Mouse (Mus musculus) spleen, postnatal 4 days (tissue): ENCODE data around the gene Slc7a8.

Source experiments
- DNase-seq, 2 experiments: peaks; one replicate each; pipeline ENCODE4 v3.0.0; 2022; ENCODE audit warnings: low spot score in 2 of 2

Slc7a8 gene

DNA sequence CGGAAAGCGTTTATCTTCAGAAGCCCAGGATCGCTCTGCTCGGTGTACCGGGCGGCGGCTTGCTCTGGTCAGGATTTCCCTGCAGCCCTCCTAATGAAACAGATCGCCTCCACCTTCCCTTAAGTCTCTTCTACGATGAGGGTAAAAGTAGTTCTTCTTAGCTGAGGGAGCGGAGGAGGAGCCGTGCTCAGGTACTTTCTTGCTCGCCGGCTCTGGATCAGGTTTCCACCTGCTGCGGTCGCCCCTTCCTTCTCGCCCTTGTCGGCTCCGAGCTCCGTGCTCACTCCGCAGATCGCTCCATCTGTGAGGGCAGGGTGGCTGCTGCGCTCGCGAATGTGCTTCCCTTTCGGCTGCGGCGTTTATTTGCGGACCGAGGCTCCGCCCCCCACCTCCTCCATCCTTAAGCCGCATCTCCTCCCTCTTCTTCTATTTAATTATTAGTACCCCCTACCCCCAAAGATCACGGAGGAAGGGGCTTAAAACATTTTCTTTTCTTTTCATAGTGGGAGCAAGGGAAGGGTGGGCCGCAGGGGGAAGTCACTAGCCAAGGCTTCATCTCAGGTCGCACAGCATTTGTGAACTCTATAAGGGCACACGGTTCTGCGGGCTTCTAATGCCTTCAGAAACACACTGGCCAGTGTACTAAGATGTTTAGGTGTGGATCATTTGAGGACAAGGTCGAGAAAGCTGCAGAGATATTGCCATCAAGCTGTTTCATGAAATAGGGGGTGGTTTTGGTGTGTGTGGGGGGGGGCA is at the start of gene Slc7a8:
Gene Slc7a8 (minus strand): TSS at position 337 of the 756 bp plus-strand sequence.
- peak; percentile 21 to 73 for DNase-seq

DNA sequence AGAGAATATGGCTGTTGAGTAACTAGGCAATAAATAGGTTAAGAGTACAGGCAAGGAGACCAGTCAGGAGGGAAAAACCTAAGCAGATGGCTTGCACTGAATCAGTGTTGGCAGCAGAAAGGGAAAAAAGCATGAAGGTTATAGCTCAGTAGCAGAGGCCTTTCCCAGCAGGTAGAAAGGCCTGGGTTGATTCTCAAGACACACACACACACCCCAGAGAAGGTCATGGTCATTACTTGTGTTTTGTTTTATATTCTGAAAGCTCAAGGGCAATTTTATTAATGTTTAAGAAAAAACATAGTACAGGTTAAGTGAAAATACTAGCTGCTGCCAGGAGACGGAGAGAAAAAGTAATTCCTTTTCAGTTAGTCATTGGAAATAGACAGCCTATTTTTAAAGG is 42.0 kb upstream of the Slc7a8 start:
- DNase-seq, result no peak

DNA sequence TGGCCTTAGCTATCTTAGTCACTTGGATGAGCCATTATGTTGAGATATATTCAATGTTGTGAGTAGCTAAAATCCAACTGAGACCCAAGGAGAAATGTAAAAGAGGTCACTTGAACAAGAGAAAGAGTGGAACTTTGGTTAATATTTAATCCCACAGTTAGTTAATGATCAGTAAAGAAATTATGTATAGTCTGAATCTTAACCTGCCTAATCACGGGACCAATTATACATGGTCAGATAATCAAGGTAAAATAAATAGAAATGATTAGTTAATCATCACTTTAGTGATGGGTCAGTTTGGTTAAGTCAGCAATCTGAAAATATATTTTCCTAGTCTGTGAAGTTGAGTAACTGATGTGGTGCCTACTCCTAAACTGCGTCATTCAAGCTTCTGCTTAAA is 40.6 kb upstream of the Slc7a8 start:
- DNase-seq, result no peak

- DNase-seq, result no peak
Measured at GRCm38 (mm10) chr14:54817791-54818190, 36.0 kb upstream of the Slc7a8 start.

GRCm38 (mm10) chr14:54815737-54816136 is 34.0 kb upstream of the Slc7a8 start:
- DNase-seq, result no peak

DNA sequence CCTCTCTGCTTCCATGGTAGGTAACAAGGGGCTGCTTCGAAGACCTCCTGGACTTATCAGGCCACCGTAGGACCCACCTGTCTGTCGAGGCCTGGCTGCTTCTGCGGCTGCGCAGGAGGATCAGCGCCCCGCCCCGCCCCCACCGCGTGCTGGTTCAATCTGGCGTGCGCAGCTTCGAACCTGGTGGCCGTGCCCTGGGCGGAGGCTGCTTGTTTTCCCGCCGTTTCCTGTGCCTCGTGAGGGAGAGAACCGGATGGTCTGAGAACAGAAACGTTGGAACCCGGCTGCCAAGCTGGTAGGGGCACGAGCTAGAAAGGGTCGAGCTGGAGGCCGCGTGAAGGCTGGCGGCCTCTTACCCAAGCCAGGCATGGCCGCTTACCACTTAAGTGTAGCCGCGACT is 32.2 kb upstream of the Slc7a8 start, which contains the start of gene Rnf212b:
Gene Rnf212b (plus strand): TSS at position 151 of the 400 bp plus-strand sequence.
- no peak for DNase-seq

GRCm38 (mm10) chr14:54809668-54810033 is 27.9 kb upstream of the Slc7a8 start:
- no peak for DNase-seq

GRCm38 (mm10) chr14:54808718-54809667 is 27.2 kb upstream of the Slc7a8 start:
- DNase-seq, result no peak

DNA sequence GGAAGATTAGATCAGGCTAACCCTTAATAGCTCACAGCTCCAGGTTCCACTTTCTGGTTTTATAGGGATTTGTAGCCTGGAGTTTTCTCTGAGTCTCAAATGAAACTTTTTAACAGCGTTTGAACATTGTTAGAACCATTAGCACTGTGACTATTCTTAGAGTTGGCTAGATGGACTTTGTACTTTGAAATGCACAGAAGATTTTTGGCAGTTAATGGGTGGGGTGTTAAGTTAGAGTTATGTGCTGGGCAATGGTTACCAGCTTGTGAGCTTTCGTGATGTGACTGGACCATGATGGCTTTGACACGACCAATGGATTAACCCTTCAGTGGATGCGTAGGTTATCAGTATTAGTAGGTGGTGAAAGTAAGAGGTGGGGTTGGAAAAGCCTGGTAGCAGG is 24.4 kb upstream of the Slc7a8 start:
- DNase-seq, result no peak

DNA sequence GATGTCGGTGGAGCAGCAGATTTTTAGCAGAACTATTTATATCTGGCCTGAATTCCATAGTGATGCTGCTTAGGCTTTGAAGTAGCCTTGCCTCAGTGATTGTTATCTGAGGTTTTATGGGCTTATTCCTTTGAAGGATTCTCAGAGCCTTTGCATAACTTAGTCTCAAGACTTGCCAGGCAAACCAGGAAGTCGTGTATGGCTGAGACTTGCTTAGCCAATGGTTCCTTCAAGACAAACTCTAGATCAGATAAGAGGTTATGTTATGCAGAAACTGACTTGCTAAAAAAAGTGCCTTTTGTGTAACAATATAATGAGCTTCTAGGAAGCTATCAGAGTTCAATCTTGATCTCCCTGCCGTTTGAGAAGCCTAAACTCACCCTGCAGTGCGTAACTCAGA is 20.7 kb upstream of the Slc7a8 start:
- DNase-seq, result no peak

DNA sequence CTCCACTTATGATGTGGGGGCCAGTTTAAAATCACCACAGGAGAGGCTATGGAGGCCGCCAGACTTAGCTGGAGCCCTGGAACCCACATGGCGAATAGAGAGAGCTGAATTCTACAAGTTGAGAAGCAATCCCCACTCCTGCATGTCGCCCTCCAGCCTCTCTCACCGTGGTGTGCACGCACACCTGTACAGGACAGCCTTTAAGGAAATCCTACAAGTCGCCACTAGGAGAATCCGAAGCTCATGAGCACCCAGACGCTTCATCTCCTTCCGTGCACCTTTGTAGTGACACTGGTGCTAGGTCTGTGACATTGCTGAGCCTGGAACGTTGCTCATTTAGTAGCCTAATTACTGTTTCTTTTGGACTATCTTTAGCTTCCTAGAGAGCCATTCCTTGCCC is 17.9 kb upstream of the Slc7a8 start:
- DNase-seq, result no peak

DNA sequence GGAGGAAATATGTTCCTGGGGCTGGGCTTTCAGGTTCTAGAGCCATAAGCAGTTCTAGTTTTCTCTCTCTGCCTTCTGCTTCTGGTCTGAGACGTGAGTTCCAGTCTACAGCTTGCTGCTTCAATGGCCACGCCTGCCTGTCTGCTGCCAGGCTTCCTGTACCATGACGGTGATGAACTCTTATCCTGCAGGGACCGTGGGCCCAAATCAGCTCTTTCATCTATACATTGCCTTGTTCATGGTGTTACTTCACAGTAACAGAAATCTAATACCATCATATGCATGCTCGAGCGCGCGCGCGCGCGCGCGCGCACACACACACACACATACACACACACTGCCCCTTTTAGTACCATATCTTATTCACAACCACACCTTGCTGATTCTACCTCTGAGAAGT is 15.0 kb upstream of the Slc7a8 start:
- DNase-seq, result no peak

GRCm38 (mm10) chr14:54795901-54796300 is 14.2 kb upstream of the Slc7a8 start:
- DNase-seq, result no peak

- no peak for DNase-seq
Measured at GRCm38 (mm10) chr14:54793894-54794830, 12.4 kb upstream of the Slc7a8 start.

GRCm38 (mm10) chr14:54793351-54793750 is 11.6 kb upstream of the Slc7a8 start:
- DNase-seq, result no peak

- no peak for DNase-seq
Measured at GRCm38 (mm10) chr14:54792166-54792565, 10.4 kb upstream of the Slc7a8 start.

GRCm38 (mm10) chr14:54788231-54788630 is 6.5 kb upstream of the Slc7a8 start:
- DNase-seq, result no peak

GRCm38 (mm10) chr14:54787226-54787625 is 5.5 kb upstream of the Slc7a8 start:
- DNase-seq, result no peak

DNA sequence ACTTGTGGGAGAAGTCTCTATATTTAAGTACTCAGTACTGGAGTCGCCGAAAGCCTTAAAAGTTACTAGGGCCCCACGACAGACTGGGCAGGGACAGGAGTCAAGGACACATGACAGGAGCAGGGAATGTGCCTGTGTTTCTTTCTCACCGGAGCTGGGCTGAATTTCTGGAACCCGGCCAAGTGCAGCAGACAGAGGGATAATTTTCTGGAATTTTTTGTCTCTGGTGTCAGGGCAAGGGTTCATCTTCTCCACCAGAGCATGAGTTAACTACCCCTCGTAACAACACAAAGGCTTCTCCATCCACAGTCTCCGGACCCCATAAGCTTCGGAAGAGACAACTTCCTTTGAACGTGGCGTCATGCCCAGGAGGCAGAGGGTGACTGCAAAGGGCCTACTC is 4.7 kb upstream of the Slc7a8 start:
- DNase-seq, result no peak

GRCm38 (mm10) chr14:54785898-54786297 is 4.2 kb upstream of the Slc7a8 start:
- DNase-seq, result peak; percentile 76 to 91

GRCm38 (mm10) chr14:54782971-54783370 is 1.2 kb upstream of the Slc7a8 start:
- DNase-seq, result no peak
